13 mouse cellular contexts compared by ENCODE assay signal in the genomic region with DNA sequence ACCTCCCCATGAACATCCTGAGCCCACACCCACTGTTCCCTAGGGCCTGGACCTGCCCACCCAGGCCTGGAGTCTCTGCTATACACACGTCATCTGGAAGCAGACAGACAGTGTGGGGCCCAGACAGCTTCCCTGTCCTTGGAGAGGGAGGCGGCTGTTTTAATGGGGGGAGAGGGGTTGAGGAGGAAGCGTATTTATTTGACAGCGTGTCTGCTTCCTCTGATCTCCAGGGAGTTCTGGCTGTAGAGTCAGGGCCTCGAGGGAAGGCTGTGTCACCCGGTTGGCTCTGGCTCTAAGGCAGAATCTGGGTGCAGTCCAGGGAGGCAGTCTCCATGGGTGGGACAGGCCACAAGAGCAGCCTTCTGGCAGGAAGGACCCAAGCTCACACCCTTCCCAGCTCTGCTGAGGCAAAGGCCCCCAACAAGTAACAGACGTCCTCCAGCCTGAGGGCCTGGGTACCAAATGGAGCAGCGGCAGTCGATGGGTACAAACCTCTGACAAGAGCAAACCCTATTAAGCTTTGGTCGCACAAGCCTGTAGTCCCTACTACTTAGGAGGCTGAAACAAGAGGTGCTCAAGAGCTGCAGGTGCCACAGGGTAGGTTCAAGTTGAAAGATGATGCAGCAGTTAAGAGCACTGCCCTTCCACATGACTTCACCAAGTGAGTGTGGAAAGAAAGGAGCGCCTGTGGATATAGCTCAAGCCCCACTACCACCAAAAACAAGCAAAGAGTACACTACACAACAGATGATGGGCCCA. TPM values are rescaled to one million over a fixed set of nuclear protein-coding genes. Genes with fewer than 3 reads are reported as not detected.
DNase-seq lines count a peak whose midpoint lies in the region; ATAC-seq and TF ChIP-seq lines count a peak whose summit lies in the region.
"Had no signal": no experiment of that assay in that cellular context is flagged by ENCODE, and none has a peak within 500 bp of the region (broad histone marks: within the 10 kb centered on the region; RNA-seq: fewer than 3 reads in every experiment).

No protein-coding gene starts in this region.

- H3K27ac ChIP-seq in hindbrain, postnatal 0 days, result 0 out of 2 replicates have a peak overlapping the region, but pooled peaks have one; percentile 26
- no peak overlapping the region for H3K27ac ChIP-seq in hindbrain, embryonic 14.5 days
- no peak overlapping the region for H3K27ac ChIP-seq in heart, embryonic 11.5 days (ENCODE audit: low read depth, low read length)
- no peak overlapping the region for H3K27ac ChIP-seq in forebrain, embryonic 11.5 days (ENCODE audit: low read depth, low read length)
- H3K27ac ChIP-seq: forebrain, embryonic 12.5 days had no signal

- peaks cover 10% of the 10 kb centered on the region for H3K4me1 ChIP-seq in hindbrain, postnatal 0 days (ENCODE audit: insufficient read depth, low read length)
- H3K4me1 ChIP-seq in hindbrain, embryonic 14.5 days (replicated peaks; ENCODE audit: control insufficient read depth, insufficient read depth, low read length), result no peaks in the 10 kb centered on the region
- peaks cover 40% of the 10 kb centered on the region for H3K4me1 ChIP-seq in heart, embryonic 11.5 days (ENCODE audit: control insufficient read depth, insufficient read depth, low read length)
- no peaks in the 10 kb centered on the region for H3K4me1 ChIP-seq in forebrain, embryonic 11.5 days (replicated peaks; ENCODE audit: control insufficient read depth, insufficient read depth, low read length)
- H3K4me1 ChIP-seq: forebrain, embryonic 12.5 days had no signal

- H3K36me3 ChIP-seq in hindbrain, postnatal 0 days (ENCODE audit: insufficient read depth, low read length), result no peaks in the 10 kb centered on the region
- no peaks in the 10 kb centered on the region for H3K36me3 ChIP-seq in hindbrain, embryonic 14.5 days (replicated peaks; ENCODE audit: control insufficient read depth, insufficient read depth)
- no peaks in the 10 kb centered on the region for H3K36me3 ChIP-seq in heart, embryonic 11.5 days (ENCODE audit: control insufficient read depth, insufficient read depth, low read length)
- no peaks in the 10 kb centered on the region for H3K36me3 ChIP-seq in forebrain, embryonic 11.5 days (ENCODE audit: control insufficient read depth, insufficient read depth, low read length)
- H3K36me3 ChIP-seq: forebrain, embryonic 12.5 days had no signal

- no peak for DNase-seq in hindbrain, postnatal 0 days (ENCODE audit: low spot score)
- no peak for DNase-seq in hindbrain, embryonic 14.5 days (ENCODE audit: low spot score)
- peak; percentile 43 for DNase-seq in T-cell, adult 2 months (ENCODE audit: low spot score)
- peak; percentile 83 to 92 for DNase-seq in lung, postnatal 4 days
- DNase-seq in forebrain, embryonic 11.5 days (ENCODE audit: low spot score), result no peak
- no peak for DNase-seq in cerebellum, adult 11 months
- no peak for DNase-seq in left cerebral cortex, adult 18-20 months (ENCODE audit: low spot score in 2 of 2)

- H3K9me3 ChIP-seq in hindbrain, postnatal 0 days (ENCODE audit: low read length), result no peaks in the 10 kb centered on the region
- no peaks in the 10 kb centered on the region for H3K9me3 ChIP-seq in hindbrain, embryonic 14.5 days (ENCODE audit: control insufficient read depth, low read length)
- no peaks in the 10 kb centered on the region for H3K9me3 ChIP-seq in heart, embryonic 11.5 days (replicated peaks; ENCODE audit: control insufficient read depth, low read length)
- no peaks in the 10 kb centered on the region for H3K9me3 ChIP-seq in forebrain, embryonic 11.5 days (ENCODE audit: control insufficient read depth, low read length)
- H3K9me3 ChIP-seq: forebrain, embryonic 12.5 days had no signal

- H3K4me3 ChIP-seq in hindbrain, postnatal 0 days (ENCODE audit: low read length), result no peak overlapping the region
- H3K4me3 ChIP-seq in hindbrain, embryonic 14.5 days (replicated peaks; ENCODE audit: low read length), result no peak overlapping the region
- H3K4me3 ChIP-seq in heart, embryonic 11.5 days (ENCODE audit: low read depth, low read length), result no peak overlapping the region
- no peak overlapping the region for H3K4me3 ChIP-seq in forebrain, embryonic 11.5 days (ENCODE audit: low read depth, low read length)
- H3K4me3 ChIP-seq: forebrain, embryonic 12.5 days had no signal

- ATAC-seq in hindbrain, postnatal 0 days, result no peak
- ATAC-seq in hindbrain, embryonic 14.5 days (ENCODE audit: low FRiP score), result no peak
- ATAC-seq in heart, embryonic 11.5 days (replicated peaks; ENCODE audit: insufficient number of reproducible peaks, low FRiP score, low TSS enrichment), result no peak
- no peak for ATAC-seq in forebrain, embryonic 11.5 days (replicated peaks; ENCODE audit: low FRiP score)

- WGBS in hindbrain, postnatal 0 days, result 66% methylated on average over 11 of the region's 11 CpGs
- WGBS in hindbrain, embryonic 14.5 days, result 86% methylated on average over 11 of the region's 11 CpGs
- WGBS in heart, embryonic 11.5 days (ENCODE audit: insufficient replicate concordance), result 54% methylated on average over 11 of the region's 11 CpGs
- WGBS in forebrain, embryonic 11.5 days, result 84% methylated on average over 11 of the region's 11 CpGs

- no peak overlapping the region for H3K4me2 ChIP-seq in hindbrain, postnatal 0 days (ENCODE audit: low read depth, low read length)
- no peak overlapping the region for H3K4me2 ChIP-seq in hindbrain, embryonic 14.5 days (replicated peaks)
- H3K4me2 ChIP-seq in heart, embryonic 11.5 days, result no peak overlapping the region
- no peak overlapping the region for H3K4me2 ChIP-seq in forebrain, embryonic 11.5 days (ENCODE audit: low read depth, low read length, severe bottlenecking)
- H3K4me2 ChIP-seq: forebrain, embryonic 12.5 days had no signal

- H3K9ac ChIP-seq in hindbrain, postnatal 0 days (replicated peaks; ENCODE audit: low read length), result no peak overlapping the region
- no peak overlapping the region for H3K9ac ChIP-seq in hindbrain, embryonic 14.5 days
- peak overlapping the region; percentile 34; the same call in 1 of the 2 replicates for H3K9ac ChIP-seq in heart, embryonic 11.5 days (ENCODE audit: low read depth, low read length)
- H3K9ac ChIP-seq in forebrain, embryonic 11.5 days (ENCODE audit: low read length), result no peak overlapping the region
- H3K9ac ChIP-seq: forebrain, embryonic 12.5 days had no signal

- no peak for TF ChIP-seq CTCF in hindbrain, postnatal 0 days (IDR thresholded peaks at IDR 0.05; ENCODE audit: low read depth)

- no peaks in the 10 kb centered on the region for H3K27me3 ChIP-seq in hindbrain, postnatal 0 days (ENCODE audit: insufficient read depth, low read length)
- no peaks in the 10 kb centered on the region for H3K27me3 ChIP-seq in hindbrain, embryonic 14.5 days (ENCODE audit: control insufficient read depth, insufficient read depth, low read length)
- no peaks in the 10 kb centered on the region for H3K27me3 ChIP-seq in heart, embryonic 11.5 days (ENCODE audit: control insufficient read depth, insufficient read depth, low read length)
- H3K27me3 ChIP-seq in forebrain, embryonic 11.5 days (ENCODE audit: control insufficient read depth, insufficient read depth, low read length), result no peaks in the 10 kb centered on the region

RNA-seq across cellular contexts. Expression of a gene that starts 9.5 kb away (rescaled TPM):
- total RNA-seq in hindbrain, postnatal 0 days (2014; rRNA removed), result 2.2 and 3.3 TPM in 2 replicates
- 3.3 and 4.3 TPM in 2 replicates for polyA plus RNA-seq in hindbrain, postnatal 0 days (2015; fragmentation: Nextera tagmentation; extraction: Ambion mirVana)
- 6.9 and 7.2 TPM in 2 replicates for polyA plus RNA-seq in hindbrain, embryonic 14.5 days (2014; fragmentation: Nextera tagmentation; extraction: Ambion mirVana)
- 5.3 and 5.5 TPM in 2 replicates for polyA plus RNA-seq in heart, embryonic 11.5 days (2014; fragmentation: Nextera tagmentation; extraction: Ambion mirVana)
- polyA plus RNA-seq in forebrain, embryonic 11.5 days (2014; fragmentation: Nextera tagmentation; extraction: Ambion mirVana), result 9.5 and 9.6 TPM in 2 replicates
- 1 to 10 TPM; 4.6 to 6.3 TPM for total RNA-seq in left cerebral cortex, adult 18-20 months (2021)

RNA-seq across cellular contexts. Expression of a gene that starts 41.6 kb away (rescaled TPM):
- total RNA-seq in hindbrain, postnatal 0 days (2014; rRNA removed), result 320 and 370 TPM in 2 replicates
- polyA plus RNA-seq in hindbrain, postnatal 0 days (2015; fragmentation: Nextera tagmentation; extraction: Ambion mirVana), result 1,108 and 1,162 TPM in 2 replicates
- polyA plus RNA-seq in hindbrain, embryonic 14.5 days (2014; fragmentation: Nextera tagmentation; extraction: Ambion mirVana), result 1,059 and 1,060 TPM in 2 replicates
- polyA plus RNA-seq in heart, embryonic 11.5 days (2014; fragmentation: Nextera tagmentation; extraction: Ambion mirVana), result 506 and 537 TPM in 2 replicates
- polyA plus RNA-seq in forebrain, embryonic 11.5 days (2014; fragmentation: Nextera tagmentation; extraction: Ambion mirVana), result 855 and 927 TPM in 2 replicates
- 100 to 1,000 TPM; 477 to 492 TPM for total RNA-seq in left cerebral cortex, adult 18-20 months (2021)

RNA-seq across cellular contexts. Expression of a gene that starts 59.6 kb away (rescaled TPM):
- total RNA-seq in hindbrain, postnatal 0 days (2014; rRNA removed), result not detected in 2 replicates
- polyA plus RNA-seq in hindbrain, postnatal 0 days (2015; fragmentation: Nextera tagmentation; extraction: Ambion mirVana), result not detected in 2 replicates
- polyA plus RNA-seq in hindbrain, embryonic 14.5 days (2014; fragmentation: Nextera tagmentation; extraction: Ambion mirVana), result not detected in 2 replicates
- not detected in 2 replicates for polyA plus RNA-seq in heart, embryonic 11.5 days (2014; fragmentation: Nextera tagmentation; extraction: Ambion mirVana)
- polyA plus RNA-seq in forebrain, embryonic 11.5 days (2014; fragmentation: Nextera tagmentation; extraction: Ambion mirVana), result not detected in 2 replicates
- not detected for total RNA-seq in left cerebral cortex, adult 18-20 months (2021)
- total RNA-seq: neutrophil, adult 5-6 weeks had no signal
- polyA plus RNA-seq: forebrain, embryonic 12.5 days; inflammation-experienced regulatory T-cells, adult 6 months; limb, embryonic 14.5 days; urinary bladder, adult 2 months had no signal

Comparison
In these comparisons a context has a peak if more than half of its experiments do, and no peak if none do; other contexts are left out.
1. DNase-seq: peak in T-cell, adult 2 months (single experiment) and lung, postnatal 4 days (2 of 2); none in hindbrain, postnatal 0 days (single experiment), hindbrain, embryonic 14.5 days (single experiment), forebrain, embryonic 11.5 days (single experiment), cerebellum, adult 11 months (single experiment) and left cerebral cortex, adult 18-20 months (0 of 2).